Mouse (Mus musculus): ENCODE data around the gene Tfdp1.

- TF ChIP-seq POLR2A (IDR thresholded peaks at IDR 0.05; ENCODE audit: insufficient read depth, low read length) (no peak), CTCF (IDR thresholded peaks at IDR 0.05; ENCODE audit: low read depth, low read length) (no peak)
Measured at GRCm38 (mm10) chr8:13382536-13382935, 44.0 kb downstream of the Tfdp1 start.

Data from ES-Bruce4 (cell line).